Mouse (Mus musculus): Measurements from ENCODE around the gene Abcb6.

Gene Abcb6

DNA sequence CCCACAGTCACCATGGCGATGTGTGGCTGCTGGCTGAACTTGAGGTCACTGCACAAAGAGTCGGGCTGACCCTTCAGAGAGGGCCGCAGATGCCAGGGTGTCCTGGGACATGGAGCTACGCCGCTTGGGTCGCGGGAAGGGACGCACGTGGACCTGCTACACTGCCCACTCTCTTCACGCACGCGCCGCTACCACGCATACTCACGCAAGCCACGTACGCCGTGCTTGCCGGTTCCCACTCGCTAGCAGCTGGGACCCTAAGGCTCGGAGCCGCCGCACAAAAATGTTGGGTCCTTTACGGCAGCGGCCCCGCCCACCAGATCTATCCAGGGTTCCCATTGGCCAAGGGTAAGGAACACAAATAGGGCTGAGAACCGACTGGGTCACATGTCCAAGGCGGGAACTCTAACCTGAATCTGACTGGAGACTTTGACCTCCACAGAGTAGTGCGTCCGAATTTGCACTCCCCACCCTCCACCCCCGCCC lies at the start of gene Abcb6:
Abcb6 (minus strand) TSS at position 288 of the 486 bp plus-strand sequence.
- peak; percentile 93 for DNase-seq (ENCODE audit: low spot score in 2 of 2)

DNA sequence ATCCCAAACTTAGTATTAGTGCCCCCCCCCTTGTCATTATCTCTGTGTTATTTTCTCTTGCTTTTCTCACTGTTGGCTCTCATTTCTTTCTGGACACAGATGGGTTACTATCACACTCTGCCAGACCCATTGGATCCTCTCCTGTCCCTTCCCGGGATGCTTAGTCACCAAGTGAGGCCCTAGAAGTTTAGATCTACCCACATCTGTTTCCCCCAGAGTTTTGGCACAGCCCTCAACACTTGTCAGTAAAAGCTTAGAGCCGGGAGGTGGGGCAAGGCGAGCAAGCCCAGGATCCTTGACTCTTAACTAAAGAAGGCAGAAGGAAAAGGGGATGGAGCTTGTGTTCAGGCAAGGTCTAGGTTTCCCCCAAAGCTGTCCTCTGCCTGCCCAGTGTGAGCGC lies 49.0 kb upstream of the Abcb6 start:
- no peak for DNase-seq (ENCODE audit: low spot score in 2 of 2)

DNA sequence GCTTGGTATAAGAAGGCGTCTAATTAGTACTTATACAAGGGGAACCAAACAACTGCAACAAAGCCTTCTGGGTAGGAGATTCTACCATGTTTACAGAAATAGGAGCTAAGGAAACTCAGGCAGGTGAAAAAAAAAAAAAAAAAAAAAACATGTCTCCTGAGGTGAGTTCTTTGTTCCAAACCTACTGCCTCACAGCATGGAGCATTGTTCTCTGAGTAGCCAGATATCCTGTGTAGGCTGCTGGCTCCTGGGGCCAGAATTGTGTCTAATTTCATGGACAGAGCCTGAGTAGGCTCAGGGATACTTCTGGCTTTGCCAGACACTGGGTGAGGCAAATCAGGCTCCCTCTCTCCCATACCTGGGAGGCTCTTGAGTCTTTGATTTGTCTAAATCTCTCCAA lies 47.5 kb upstream of the Abcb6 start:
- no peak for DNase-seq (ENCODE audit: low spot score in 2 of 2)

DNA sequence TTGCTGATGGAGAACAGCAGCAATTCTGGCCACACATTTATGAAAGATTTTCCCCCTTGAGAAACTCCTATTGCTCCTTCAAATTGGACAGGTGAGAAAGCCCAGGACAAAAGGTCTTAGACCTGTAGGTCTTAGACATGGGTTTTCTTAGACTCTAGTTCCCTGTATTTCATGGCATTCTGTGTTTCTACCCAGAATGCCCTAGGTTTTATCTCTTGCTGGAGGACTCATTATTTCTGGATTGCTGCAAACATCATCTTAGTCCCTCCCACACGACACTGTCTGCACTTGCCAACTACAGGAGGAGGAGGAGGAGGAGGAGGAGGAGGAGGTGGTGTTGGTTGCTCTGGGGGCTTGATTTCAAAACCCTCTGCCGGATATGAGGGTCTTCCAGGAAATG lies 45.9 kb upstream of the Abcb6 start:
- no peak for DNase-seq (ENCODE audit: low spot score in 2 of 2)

DNA sequence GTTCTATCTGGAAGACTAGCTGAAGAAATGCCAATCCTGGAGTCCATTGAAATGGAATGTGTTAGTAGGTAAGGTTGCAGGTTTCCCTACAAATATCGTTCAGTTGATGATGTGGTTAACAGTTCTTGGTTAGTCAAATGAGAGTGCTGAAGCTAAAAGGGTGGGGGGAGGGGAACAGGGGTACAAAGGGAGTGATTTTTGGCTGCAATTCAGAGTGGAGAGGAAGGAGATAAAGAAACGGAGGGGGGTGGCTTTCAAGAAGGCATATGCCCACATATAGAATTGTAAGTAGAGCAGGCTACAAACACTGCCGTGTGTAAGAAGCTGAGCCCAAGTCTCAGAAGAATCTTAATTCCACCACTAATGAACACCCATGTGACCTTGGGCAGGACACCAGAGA lies 45.3 kb upstream of the Abcb6 start:
- DNase-seq (ENCODE audit: low spot score in 2 of 2), result no peak

DNA sequence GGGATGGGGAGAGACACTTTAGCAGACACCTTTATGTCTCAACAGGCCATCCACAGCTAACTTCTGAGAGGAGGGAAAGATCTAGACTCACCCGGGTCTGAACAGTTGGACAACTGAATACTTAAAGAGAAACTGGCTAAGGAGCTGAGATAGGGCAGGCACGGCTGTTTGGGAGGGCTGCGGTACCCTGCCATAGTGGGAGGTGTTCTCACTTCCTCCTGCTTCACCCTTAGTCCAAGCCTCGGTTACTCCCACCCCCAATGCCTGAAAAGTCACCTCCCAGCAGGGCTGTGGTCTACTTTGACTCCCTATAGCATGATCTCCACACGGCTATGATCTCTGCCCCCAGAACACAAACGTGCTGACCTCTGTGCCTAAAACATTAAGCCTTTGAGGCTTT lies 43.3 kb upstream of the Abcb6 start:
- DNase-seq (ENCODE audit: low spot score in 2 of 2), result no peak

DNA sequence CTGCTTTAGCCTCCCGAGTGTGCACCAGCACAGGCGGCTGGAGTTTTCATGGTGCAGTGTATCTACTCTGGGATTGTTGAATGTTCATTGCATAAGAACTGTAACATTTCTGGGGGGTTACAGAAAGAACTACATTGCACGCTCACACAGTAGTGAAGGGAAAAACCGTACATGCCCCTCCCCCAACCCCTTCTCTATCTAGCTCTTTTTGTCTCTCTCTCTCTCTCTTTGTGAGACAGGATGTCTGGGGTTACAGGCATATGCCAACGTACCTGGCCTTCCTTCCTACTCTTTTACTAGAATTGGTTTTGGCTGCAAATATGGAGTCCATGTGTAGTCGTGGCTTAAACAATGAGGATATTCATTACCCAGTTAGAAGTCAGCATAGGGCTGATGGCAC lies 42.7 kb upstream of the Abcb6 start:
- no peak for DNase-seq (ENCODE audit: low spot score in 2 of 2)

DNA sequence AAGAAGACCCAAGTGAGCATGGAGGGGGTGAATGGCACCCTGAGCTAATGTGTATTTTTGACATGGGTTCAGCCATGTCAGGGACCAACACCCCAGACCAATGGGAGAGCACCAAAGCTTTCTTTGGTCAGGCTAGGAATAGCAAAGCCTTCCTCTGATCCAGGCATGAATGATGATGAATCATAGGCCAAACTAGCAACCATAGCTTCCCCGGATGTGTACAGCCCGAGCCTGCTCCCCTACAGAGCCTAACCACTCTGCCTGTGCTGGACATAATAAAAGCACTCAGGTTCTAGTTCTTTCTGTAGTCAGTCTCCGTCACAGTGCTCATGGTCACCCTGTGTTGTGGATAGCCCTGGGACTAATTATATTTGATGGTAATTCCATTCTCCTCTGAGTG lies 41.3 kb upstream of the Abcb6 start:
- no peak for DNase-seq (ENCODE audit: low spot score in 2 of 2)

DNA sequence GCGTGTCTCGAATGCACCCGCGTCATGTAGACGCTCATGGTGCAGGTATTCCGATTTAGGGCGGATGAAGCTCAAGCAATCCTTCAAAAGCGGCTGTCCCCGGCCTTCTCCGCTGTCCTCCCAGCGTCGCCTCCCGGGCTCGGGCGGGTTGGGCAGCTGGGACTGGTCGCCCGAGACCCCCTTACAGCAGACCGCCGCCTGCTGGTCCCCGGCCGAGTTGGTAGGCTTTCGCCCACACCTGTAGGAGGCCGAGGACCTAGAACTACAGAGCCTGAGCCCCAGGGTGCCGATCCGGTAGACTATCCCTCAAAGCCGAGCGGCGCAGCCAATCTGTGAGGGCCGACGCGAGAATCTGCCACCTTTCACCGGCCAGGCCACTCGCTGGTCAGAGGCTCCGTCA lies 39.3 kb upstream of the Abcb6 start, which contains the start of gene Tuba4a:
Tuba4a (minus strand) TSS at position 335 of the 400 bp plus-strand sequence.
- DNase-seq (ENCODE audit: low spot score in 2 of 2), result peak in 1 of 2 experiments; percentile 24

DNA sequence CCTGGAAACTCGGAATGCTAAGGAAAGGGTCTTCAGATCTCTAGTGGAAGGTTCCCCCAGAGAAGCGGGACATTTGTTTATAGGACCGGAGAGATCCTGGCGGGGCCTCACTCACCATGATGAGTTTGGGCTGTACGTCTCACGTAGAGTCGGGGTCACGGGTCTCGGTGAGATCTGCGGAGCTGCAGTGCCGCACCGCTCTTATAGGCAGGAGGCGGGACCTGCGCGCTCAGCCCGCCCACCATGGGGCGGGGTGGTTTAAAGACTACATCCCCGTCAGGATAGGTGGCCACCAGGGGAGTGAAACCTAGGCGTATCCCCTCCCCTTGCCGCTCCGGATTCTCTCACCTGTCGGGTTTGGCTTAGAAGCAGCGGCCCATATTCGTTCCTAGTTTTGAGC lies 38.9 kb upstream of the Abcb6 start:
- DNase-seq (ENCODE audit: low spot score in 2 of 2), result peak; percentile 90 to 92

DNA sequence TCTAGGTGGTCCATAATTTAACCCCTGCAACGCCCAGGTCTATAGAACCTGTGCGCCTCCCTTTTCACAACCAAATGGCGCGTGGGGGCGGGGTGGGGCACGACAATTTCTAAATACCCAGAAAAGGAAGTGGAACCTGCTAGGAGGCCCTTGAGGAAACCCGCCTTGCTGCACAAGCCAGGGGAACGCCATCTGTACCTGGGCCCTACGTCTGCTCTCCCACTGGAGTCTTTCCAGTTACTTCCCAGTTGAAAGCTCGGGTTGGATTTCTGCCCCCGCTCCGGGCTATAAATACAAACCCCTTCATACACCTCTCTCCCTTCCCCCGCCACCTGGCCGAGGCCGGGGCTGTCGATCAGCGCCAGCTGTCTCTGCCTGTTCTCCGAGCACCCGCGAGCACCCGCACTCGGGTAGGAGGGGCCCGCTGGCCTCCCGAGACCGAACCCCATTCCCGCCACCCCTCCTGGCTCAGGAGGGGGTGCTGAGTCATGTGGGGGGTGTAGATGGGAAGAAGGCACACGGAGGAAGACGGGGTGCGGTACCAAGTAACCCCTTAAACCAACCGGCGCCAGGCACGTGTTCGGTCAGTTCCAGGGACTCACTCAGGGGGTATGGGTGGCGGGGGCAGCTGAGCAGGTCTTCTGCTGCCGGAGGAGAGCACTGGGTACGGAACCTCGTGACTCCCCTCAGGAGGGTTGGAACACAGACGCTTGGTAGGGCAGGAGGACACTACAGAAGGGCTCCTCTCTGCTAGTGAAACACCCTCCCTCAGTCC lies 38.2 kb upstream of the Abcb6 start:
- peak; percentile 71 to 77 for DNase-seq (ENCODE audit: low spot score in 2 of 2)

DNA sequence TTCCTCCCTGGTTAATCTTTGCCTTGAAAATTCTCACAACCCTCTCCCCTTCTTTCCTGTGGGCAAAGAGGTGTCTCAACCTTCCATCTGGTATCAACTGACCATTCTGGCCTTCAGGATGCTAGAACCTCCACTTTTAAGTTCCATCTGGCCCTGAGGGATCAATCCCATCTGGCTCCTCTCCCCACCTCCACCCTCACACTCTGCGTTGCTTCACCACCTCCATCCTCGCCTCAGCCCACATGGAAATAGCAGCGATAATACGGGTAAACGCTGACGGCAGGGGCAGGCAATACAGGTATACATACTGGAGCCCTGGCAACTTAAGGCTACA lies 37.7 kb upstream of the Abcb6 start:
- no peak for DNase-seq (ENCODE audit: low spot score in 2 of 2)

DNA sequence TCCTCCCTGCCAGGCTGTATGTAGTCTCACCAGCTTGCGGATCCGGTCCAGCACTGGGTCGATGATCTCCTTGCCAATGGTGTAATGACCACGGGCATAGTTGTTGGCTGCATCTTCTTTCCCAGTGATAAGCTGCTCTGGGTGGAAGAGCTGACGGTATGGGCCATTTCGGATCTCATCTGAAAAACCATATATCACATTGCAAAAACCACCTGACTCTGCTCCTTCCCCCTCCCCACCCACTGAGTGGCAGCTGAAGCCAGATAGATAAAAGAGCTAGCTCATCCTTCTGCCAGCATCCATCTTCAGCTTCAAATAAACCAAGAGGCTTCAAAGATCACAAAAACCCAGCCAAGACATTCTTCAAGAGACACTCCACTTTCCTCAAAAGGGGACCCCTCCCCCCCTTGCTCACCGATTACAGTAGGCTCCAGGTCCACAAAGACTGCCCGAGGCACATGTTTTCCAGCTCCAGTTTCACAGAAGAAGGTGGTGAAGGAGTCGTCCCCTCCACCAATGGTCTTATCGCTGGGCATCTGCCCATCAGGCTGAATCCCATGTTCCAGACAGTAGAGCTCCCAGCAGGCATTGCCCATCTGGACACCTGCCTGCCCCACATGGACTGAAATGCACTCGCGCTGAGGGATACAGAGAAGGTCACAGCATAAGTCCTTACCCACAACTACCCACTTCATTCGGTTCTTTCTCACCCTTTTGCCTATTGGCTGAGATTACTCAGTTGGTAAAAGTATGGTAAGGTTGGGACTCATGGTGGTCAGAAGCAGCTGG lies 36.8 kb upstream of the Abcb6 start:
- no peak for DNase-seq (ENCODE audit: low spot score in 2 of 2)

DNA sequence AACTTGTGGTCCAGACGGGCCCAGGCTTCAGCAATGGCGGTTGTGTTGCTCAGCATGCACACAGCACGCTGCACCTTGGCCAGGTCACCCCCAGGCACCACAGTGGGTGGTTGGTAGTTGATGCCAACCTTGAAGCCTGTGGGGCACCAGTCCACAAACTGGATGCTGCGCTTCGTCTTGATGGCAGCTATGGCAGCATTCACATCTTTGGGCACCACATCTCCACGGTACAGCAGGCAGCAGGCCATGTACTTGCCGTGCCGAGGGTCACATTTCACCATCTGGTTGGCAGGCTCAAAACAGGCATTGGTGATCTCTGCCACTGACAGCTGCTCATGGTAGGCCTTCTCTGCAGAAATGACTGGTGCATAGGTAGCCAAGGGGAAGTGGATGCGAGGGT lies 35.6 kb upstream of the Abcb6 start:
- DNase-seq (ENCODE audit: low spot score in 2 of 2), result no peak

DNA sequence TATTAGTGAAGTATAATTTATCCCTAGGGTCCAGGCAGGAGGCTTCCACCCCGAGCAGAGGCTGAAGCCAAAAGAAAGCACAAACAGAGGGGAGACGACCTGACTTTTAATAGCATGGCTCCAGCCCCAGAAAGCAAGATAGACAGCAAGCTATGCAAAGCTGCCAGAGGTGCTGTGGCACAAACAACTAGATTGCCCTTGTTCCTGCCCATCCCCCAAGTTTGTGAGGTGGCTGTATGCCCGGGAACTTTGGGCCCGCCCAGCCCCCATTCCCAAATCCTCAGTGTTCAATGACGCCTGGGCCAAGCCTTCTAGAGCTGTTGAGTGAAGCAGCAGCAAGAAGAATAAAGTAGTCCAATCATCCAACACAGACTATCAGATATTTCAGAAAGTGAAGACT lies 34.7 kb upstream of the Abcb6 start:
- DNase-seq (ENCODE audit: low spot score in 2 of 2), result peak in 1 of 2 experiments; percentile 50

DNA sequence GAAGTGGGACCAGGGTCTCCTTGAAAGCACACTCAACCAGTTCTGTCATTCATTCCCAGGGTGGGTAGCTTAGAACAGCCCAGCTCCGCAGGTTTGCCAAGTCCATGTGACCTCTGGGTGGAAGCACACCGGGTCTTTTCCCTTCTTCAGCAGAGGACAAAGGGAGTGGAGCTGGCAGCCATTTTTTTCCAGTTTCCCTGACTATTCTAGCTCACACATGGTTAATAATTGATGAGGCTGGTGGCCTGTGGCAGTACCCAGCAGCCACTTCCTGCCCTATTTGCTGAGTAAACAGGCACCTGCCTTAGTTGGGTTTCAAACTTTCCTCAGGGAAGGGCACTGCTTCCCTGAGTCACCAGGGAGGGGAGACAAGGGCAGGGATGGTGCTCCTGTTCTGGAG lies 34.2 kb upstream of the Abcb6 start:
- DNase-seq (ENCODE audit: low spot score in 2 of 2), result no peak

DNA sequence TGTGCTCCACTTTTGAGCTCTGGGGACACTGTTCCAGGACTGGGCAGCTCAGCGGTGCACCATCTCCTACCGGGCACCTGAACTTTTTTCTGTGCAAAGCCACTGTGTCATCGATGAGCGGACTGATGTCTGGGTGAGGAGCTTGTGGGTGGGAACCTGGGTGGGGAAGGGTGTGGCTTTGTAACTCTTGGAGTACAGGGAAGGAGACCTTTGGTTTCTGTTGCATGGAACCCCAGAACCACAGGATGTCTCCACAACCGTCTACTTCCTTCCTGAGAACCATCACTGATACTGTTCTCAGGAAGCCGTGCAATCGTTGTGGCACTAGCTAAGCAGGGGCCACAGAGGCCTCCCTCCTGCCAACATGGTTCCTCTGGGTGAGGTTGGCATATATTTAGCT lies 32.9 kb upstream of the Abcb6 start:
- no peak for DNase-seq (ENCODE audit: low spot score in 2 of 2)

DNA sequence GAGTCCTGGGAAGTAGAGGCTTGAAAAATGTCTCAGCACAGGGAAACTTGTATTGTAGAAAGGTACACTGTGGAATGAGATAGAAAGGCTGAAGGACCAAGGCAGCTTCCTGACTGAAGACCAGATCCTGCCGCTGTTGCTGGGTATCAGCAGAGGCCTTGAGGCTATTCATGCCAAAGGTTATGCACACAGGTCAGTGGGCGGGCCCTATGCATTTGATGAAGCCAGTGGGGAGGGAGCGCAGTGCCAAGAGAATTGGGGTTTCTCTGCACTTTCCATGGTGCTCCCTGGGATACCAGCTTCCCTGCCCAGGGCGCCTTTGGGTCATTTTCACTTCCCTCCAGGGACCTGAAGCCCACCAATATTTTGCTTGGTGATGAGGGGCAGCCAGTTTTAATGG lies 32.4 kb upstream of the Abcb6 start:
- DNase-seq (ENCODE audit: low spot score in 2 of 2), result no peak

DNA sequence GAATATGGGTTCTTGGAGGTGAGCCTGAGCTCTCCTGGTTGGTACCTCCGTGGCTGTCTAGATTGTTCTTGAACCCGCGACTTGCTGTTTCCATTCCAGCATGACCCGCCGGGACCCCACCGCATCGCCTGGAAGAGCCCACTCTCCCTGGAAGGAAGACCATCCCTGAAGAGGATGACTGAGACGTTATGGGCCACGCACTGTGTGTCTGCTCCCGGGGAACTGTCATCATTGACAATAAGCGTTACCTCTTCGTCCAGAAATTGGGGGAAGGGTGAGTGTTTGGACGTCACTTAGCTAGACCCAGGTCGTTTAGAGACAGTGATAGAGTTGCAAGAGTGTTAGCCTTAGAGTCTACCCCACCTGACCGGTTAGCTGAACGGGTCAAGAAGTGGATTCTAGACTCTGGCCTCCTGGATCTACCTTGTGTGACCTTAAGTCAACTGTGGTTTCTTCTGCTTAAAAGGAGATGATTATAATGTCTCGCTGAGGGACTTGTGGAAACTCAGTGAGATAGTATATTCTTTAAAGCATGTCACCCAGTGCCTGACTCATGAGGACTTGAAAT lies 31.0 kb upstream of the Abcb6 start:
- DNase-seq (ENCODE audit: low spot score in 2 of 2), result no peak

DNA sequence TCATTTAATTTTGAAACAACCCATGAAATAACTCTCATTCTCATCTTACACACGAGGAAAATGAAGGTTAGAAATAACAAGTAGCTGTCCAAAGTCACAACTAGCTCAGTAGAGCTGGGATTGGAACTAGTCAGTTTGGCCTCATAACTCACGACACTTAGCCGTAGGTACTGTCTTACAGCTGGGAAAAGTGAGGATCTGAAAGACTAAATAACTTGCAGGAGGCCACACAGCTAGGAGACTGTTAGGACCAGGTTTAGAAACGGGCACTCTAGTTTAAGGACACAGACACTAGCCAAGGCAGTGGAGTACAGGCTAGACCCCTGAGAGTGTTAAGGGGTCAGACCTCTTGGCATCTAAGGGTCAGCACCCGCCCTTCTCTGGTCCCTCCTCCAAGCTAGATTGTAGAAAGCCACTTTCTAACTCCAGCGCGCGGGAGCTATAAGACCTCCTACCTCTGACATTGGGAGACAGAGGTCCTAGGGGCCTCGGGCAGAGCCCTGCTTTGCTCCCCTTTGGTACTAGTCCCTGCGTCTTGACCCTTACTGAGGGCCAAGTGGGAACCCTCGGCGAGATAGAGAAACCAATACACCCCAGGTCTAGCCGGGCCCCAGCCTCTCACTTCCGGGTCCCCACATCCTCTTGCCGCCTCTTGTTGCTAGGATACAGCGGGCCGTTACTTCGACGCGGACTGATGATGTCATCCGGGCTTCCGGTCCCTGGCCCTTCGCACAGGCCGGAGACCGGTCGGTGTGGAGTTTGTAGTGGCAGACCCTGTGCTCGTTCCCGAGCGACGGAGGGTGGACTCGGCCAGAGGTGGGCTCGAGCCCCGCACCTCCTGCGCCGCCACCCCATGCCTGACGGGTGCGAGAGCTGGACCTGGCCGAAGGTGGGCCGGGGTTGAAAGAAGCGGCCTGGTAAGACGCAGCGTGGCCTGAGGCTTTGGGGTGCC lies 30.2 kb upstream of the Abcb6 start, which contains the start of the genes Glb1l and Stk16:
Glb1l (minus strand) TSS at position 678 of the 952 bp plus-strand sequence.
Stk16 (plus strand) TSS at position 703 of the 952 bp plus-strand sequence.
- peak; percentile 94 to 95 for DNase-seq (ENCODE audit: low spot score in 2 of 2)

DNA sequence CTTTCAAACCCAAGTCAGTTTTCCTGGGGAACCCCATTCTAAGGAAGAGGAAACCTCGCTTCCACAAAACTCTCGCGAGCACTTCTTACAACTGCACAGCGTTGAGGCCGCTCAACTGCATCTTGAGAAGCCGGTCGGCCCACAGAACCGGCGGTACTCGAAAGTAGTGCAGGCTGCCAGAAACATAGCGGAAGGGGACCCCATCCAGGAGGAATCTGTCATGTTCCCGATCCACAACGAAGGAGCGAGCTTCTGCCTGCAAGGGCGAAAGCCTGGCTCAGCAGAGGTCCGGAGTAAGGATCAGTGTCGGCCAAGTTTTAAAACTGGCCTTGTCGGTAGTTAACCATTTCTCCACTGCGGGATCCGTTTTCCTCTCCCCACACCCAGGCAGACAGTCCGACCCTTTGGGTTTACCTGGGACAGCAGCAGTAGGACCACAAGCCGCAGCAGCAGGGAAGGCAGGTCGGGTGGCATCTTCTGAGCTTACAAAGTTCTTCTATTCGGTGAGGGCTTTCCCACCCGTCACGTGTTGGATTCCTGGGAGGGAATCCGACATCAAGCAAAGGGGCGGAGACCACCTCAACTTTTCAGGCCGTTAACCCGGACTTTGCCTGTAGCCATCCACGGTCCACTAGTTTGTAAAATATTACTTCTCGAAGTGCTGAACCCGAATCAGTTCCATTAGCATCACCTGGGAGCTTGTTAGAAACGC lies 28.9 kb upstream of the Abcb6 start:
- DNase-seq (ENCODE audit: low spot score in 2 of 2), result no peak
